Mouse (Mus musculus): ENCODE measurements at regions not wholly inside any gene's neighbourhood (a gene's known extent, or its start where the extent isn't known, plus 50 kb on each side); places are given as distances from the start of the nearest gene placed in this dataset.

- DNase-seq: peak; percentile 71 to 78
Measured at GRCm38 (mm10) chr14:25345995-25346394, 113.0 kb upstream of the Zmiz1 start.

DNA sequence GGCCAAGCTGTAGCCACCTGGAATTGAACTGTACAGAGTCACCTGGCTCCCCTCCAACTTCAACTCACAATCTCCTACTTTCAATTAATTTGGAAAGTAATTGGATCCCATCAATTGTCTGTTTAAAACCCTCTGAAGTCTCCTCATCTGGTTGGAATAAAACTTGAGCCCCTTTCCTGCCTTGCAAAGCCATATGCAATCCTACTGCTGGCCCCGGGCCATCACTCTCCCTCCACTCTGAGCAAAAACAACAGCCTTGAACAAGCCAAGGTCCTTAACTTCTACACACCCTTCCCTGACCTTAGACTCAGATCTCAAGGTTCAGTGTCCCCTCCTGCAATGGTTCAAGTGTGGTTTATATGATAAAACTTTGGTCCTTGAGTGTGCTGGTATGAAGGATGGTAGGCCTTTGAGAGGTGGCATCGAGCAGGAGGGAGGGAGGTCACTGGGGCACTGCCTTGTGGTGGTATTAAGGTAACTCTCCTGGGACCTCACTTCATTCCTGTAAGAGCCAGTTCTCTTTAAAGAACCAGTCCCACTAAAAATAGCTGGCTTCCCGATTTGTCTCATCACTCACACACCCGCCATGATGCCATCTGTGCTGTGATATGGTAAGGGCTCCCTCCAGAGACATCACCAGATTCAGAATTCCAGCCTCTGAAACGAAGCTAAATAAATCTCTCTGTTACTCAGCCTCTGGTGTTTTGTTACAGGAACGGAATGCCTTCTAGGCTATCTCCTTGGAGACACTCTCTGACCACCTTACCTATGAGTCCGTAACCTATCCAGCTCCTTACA is 112.0 kb upstream of the Zmiz1 start:
- DNase-seq: peak in 1 of 2 experiments; percentile 42

GRCm38 (mm10) chr14:25350282-25350964 is 108.6 kb upstream of the Zmiz1 start:
- no peak for DNase-seq

GRCm38 (mm10) chr14:25353804-25354203 is 105.2 kb upstream of the Zmiz1 start:
- DNase-seq: peak; percentile 66 to 89

GRCm38 (mm10) chr14:25354288-25354850 is 104.6 kb upstream of the Zmiz1 start:
- peak in 1 of 2 experiments; percentile 40 for DNase-seq

DNA sequence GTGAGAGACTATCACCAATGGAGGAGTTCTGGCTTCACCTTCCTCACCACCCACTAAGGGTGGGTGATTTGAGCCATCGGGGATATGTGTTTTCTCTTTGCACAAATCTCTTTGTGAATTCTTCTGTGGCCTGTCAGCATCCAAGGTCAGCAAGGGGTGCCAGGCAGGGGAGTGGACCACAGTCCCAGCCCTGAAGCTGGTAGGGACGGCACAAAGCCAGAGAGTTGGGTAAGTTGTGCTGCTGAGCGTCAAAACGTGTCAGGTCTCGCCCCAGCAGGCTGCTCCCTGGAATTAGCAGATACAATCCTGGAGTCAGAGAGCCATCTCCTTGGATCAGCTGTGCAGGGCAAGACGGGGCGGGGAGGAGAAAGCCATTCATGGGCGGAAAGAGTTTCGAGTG is 101.2 kb upstream of the Zmiz1 start:
- no peak for DNase-seq

GRCm38 (mm10) chr14:25359824-25360294 is 99.1 kb upstream of the Zmiz1 start:
- peak; percentile 38 to 69 for DNase-seq

DNA sequence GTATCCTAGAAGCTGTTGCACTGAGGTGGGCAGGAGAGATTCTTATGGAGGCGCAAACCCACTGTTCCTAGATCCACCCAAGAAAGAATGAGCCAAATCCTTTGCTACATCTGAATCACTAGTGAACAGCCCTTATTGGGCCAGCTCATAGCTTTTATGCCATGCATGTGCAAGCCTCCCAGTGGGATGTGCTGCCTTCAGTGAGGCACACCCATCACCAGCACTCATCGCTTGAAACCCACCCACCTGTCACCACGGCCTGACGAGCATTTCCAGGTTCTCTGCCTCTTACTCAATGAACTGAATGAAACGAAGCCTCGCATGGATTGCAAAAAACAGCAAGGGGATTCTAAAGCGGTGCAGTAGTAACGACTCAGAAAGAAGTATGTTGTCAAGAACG is 98.3 kb upstream of the Zmiz1 start:
- no peak for DNase-seq

DNA sequence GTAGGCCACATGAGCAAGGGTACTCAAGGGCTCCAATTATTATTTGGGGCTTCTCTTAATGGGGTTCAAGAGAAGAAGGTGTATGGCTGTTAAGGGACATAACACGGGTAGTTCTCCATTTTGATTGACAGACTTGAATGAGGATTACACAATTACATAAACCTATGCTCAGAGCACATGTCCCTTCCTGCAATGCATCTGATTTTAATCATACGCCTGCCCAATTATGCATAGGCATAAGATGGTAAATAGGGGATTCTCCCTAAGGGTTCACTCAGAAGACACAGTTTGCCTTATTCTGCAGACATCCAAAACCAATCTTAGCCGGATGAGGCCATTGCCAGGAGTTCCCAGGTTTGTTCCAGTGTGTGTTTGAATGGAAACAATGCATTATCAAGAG is 97.9 kb upstream of the Zmiz1 start:
- DNase-seq: no peak

DNA sequence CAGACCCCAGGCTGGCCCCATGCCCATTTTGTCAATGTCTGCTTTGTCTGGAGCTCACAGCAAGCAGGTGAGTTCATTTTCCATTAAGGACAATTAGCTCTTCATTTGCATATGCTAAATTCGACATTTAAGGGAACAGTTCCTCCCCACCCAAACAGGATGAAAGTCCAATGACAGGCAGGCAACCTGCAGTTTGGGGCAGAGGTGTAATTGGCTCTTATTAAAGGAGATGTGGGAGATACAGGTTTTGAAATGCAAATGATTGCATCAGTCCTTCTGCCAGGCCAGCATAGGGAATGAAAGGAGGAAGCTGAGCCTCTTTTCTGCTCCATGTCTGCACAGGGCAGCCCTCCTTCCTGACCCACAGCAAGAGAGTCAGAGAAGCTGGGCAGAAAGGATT is 96.2 kb upstream of the Zmiz1 start:
- DNase-seq: no peak

DNA sequence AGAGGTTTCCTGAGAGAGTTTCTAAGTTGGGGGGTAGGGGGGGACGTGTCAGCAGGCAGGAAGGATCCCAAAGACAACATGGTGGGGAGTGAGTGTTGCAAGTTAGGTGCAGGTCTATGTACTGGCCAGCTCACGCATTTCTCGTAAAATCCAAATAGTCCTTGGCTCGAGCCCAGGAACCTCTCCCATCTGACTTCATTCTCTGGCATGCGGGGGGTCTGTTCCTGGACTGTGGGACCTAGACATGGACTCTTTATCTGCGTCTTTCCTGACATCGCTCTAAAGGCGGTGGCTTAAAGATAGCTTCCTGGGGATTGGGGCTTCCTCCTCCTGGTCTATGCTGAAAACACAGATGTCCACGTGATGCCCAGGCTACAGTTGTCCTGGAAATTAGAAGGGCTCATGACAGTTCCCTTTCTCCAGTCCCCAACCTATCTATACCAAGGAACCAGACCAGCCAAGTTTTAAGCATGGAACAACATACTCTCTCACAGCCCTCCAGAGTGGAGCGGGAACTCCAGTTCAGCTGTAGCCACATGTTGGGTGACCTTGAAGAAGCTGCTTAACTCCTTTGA is 93.7 kb upstream of the Zmiz1 start:
- peak in 1 of 2 experiments; percentile 49 for DNase-seq

GRCm38 (mm10) chr14:25366009-25366408 is 93.0 kb upstream of the Zmiz1 start:
- DNase-seq: no peak

DNA sequence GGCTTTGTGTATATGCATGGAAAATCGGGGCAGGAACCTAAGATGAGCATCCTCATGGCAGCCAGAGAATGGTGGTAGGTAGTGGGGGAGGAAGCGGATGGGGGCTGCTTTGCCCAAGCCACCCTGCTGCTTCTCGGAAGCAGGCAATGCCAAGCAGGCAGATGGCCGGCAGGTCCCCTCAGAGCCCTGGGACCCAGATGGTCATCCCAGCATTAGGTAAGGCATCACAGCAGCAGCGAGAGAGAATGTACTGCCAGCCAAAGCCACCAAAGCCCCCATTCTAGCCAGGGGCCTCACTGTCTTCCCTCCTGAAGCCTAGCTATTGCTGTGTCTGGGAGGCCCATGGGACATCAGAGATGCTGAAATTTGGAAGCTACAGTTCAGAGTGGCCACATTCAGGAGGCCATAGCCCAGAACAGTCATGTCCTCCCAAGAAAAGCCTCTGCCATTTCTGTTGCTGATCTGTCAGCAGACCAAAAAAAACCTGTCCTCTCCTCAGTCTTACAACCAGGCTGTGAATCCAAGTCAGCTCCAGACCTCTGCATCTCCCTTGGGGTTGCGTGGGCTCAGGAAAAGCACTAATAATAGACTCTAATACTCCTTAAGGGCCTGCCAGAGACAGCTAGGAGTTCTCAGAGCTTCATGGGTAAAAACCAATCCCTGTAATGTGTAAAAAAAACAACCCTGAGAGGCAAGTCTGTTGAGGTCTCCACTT is 88.5 kb upstream of the Zmiz1 start:
- no peak for DNase-seq

- DNase-seq: no peak
Measured at GRCm38 (mm10) chr14:25371021-25371400, 88.0 kb upstream of the Zmiz1 start.

DNA sequence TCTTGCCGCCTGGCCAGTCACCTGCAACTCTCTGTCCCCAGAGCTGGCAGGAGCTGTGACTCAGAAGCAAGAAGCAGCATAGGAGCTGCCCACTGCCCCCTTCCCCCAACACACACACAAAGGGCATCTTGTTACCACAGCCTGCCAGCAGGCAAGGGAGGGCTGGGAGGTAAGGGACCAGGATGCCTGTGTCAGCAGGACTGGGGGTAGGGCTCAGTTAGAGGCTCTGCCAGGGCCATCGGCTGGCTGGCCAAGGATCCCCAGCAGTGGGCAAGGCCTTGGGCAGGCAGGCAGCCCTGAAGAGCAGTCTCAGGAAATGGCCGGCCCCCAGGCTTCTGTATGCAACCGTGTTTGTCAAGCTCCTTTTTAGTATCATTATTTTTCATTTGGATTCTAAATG is 87.3 kb upstream of the Zmiz1 start:
- no peak for DNase-seq

DNA sequence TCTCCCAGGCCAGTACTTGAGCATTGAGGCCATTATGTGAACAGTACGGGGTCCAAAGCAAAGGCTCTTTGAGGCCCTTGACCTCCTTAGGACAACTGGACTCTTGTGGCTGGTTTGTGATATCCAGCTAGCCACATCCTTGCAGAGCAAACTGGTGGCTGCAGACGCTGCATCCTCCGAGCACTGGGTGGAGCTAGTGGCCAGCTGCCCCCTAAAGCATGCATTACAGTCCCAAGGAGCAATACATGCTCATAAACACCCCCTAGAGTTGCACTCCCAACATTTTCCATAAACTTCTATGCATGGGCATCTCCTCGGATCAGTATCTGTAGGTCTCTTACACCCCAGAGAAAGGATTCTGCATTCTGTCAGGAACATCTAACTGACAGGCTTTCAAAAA is 86.4 kb upstream of the Zmiz1 start:
- DNase-seq: no peak

DNA sequence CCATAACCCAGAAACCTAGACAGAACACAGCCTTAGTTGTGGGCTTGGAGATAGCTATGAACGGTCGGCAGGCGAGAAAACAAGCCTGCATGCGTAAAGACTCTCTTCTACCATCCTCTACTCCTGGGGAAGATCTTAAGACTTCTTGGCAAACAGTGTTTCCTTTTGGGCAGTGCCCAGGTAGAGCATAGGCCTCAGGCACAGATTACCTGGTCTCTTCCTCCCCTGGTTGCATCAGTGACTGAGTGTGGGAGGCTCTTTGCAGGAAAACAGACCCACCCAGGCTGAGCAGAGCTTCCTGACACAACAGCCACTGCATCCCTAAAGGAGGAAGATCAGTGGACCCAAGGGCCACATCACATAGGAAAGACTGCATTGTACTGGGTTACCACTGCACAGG is 85.8 kb upstream of the Zmiz1 start:
- DNase-seq: no peak

DNA sequence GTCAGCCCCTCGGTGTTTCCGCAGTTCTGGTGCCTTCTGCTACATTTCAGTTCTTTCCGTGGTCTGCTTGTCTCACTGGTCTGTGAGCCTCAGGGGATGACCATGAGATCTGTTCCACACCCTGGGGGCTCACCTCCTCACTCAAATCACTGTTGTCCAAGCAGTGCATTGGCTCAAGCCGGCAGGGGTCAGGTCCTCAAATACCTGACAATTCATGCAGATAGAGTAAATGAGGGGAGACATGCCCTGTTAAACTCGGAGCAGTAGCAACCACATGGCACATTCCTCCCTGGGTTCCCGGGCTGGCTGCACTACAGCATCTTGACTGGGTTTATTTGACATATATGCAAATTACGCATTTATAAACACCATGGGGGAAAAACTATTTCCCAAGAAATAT is 84.0 kb upstream of the Zmiz1 start:
- no peak for DNase-seq

- no peak for DNase-seq
Measured at GRCm38 (mm10) chr14:25377091-25377490, 81.9 kb upstream of the Zmiz1 start.

GRCm38 (mm10) chr14:25377554-25377899 is 81.5 kb upstream of the Zmiz1 start:
- no peak for DNase-seq

DNA sequence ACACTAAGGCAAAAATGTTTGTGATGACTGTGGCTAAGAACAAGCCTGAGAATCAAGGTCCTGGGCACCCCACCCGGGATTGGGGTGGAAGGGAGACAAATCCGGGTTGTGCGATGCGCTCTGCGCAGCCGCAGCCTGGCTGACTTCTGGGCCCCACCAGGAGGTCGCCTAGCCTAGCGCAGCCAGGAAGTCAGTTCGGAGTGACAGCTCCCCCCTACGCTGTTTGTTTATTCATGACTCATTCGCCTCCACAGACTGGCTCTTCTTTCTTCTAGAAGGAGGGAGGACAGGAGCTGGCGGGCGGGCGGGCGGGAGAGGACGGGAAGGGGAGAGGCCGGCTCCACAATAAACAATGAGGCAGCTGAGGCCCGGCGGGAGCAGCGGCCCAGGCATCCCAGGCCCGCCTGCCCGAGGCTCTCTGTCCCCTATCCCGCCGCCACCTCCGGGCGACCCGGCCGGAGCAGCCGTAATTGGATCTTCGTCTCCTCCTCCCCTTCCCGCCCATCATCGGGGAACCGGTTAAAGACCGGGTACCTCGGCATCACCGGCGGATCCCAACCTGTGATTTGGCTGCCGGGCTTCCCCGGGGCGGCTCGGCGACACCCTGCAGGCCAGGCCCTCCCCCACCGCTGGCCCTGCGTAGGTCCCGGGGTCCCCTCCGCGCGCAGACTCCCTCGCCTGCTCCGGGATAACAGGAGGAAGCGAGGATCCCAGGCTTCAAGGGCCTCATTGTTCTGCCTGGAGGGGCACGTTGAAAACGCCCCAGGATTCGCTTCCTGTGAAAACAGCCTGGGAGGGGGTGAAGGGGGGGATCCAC is 80.9 kb upstream of the Zmiz1 start:
- peak; percentile 89 to 94 for DNase-seq

GRCm38 (mm10) chr14:25378717-25379224 is 80.2 kb upstream of the Zmiz1 start:
- DNase-seq: peak; percentile 61 to 70
